Mouse (Mus musculus) erythroblast, embryonic 14.5 days (primary cell): ENCODE data around the gene Slc22a14. TPM values are rescaled to one million over a fixed set of nuclear protein-coding genes. Genes with fewer than 3 reads are reported as not detected.

Experiments used
- H3K27me3 ChIP-seq: 2 replicates; pipeline ENCODE4 v1.6.1; 2012; ENCODE audit warnings: inconsistent platforms; ENCODE audit not compliant: control insufficient read depth
- H3K36me3 ChIP-seq: 2 replicates; pipeline ENCODE4 v1.6.1; 2012; ENCODE audit warnings: mild to moderate bottlenecking, inconsistent platforms; ENCODE audit not compliant: control insufficient read depth
- H3K4me1 ChIP-seq: 2 replicates; pipeline ENCODE4 v1.6.1; 2012; ENCODE audit warnings: inconsistent platforms; ENCODE audit not compliant: control insufficient read depth
- H3K4me3 ChIP-seq: replicated peaks from 2 replicates; pipeline ENCODE3; 2012; ENCODE audit warnings: moderate library complexity, mild to moderate bottlenecking, inconsistent platforms
- H3K9me3 ChIP-seq: 2 replicates; pipeline ENCODE4 v1.6.1; 2012; ENCODE audit warnings: low read length, inconsistent platforms, mixed read lengths; ENCODE audit not compliant: control insufficient read depth
- GATA1 ChIP-seq: IDR thresholded peaks from 2 replicates; pipeline ENCODE4 v1.6.1; 2012; ENCODE audit warnings: low read length, inconsistent platforms, mixed read lengths
- TAL1 ChIP-seq: IDR thresholded peaks from 3 replicates; pipeline ENCODE4 v1.6.1; 2012; ENCODE audit warnings: low read length, inconsistent platforms, mixed read lengths
- polyA plus RNA-seq: library from polyadenylated mRNA; stranded (reverse); fragments of >175 nt; gene quantifications from 2 replicates; pipeline ENCODE4 v1.2.3, GENCODE M21; 2012

Slc22a14 gene
- polyA plus RNA-seq, 1 experiment: not detected

DNA sequence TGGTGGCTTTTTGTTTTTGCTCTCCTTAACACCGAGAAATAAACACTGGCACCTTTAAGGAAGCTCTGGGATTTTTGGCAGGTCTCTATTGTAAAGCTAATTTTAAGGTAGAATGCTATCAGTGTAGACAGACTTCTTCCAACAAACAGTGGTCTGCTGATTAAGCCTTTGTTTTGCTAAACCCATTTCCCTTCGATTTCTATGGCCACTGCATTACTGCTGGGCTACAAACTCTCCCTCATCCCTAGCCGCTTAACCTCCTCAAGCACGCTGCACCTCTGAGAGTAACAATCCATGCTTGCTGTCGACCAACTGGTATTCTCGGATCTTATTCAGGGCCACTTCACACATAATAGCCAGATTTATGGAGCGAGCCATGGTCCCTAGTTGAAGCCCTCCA lies 44.4 kb downstream of the Slc22a14 start:
- H3K4me3 ChIP-seq: peak overlapping the region; percentile 70
- no peaks in the 10 kb centered on the region for H3K27me3 ChIP-seq
- peaks cover 44% of the 10 kb centered on the region for H3K4me1 ChIP-seq
- H3K9me3 ChIP-seq: no peaks in the 10 kb centered on the region
- TF ChIP-seq TAL1 (no peak), GATA1 (no peak)
- H3K36me3 ChIP-seq: peaks cover 8% of the 10 kb centered on the region

DNA sequence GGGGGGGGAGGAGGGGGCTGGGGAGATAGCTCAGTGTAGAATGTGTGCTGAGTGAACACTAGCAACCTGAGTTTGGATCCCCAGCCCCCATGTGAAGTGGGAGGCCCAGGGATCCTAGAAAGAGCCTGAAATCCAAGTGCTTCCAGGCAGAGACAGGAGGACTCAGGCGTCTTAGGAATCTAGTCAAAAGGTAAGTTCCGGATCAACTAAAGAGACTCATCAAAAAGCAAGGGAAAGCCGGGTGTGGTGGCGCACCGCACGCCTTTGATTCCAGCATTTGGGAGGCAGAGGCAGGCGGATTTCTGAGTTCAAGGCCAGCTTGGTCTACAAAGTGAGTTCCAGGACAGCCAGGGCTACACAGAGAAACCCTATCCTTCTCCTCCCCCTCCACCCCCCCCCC lies 44.9 kb downstream of the Slc22a14 start:
- TF ChIP-seq GATA1: no peak
- no peak for TF ChIP-seq TAL1
- Histone ChIP-seq H3K4me3 (peak overlapping the region; percentile 70), H3K4me1 (peaks cover 44% of the 10 kb centered on the region), H3K36me3 (peaks cover 8% of the 10 kb centered on the region), H3K9me3 (no peaks in the 10 kb centered on the region), H3K27me3 (no peaks in the 10 kb centered on the region)

DNA sequence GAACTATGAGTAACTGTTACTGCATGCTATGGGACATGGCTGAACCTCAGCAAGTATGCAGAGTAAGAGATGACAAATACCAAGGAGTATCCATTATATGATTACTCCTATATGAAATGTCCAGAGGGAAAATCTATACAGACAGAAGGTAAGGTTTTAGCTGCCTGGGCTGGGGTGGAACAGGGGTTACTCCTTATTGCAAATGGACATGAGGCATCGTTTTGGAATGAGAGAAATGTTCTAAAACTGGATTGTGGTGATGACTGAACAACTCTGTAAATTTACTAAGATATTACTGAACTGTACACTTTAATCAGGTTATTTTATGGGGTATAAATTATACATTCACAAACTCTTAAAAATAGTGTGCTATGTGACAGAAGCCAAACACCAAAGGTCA lies 46.5 kb downstream of the Slc22a14 start:
- Histone ChIP-seq H3K27me3 (no peaks in the 10 kb centered on the region), H3K4me1 (peaks cover 39% of the 10 kb centered on the region), H3K4me3 (no peak overlapping the region), H3K36me3 (peaks cover 8% of the 10 kb centered on the region), H3K9me3 (no peaks in the 10 kb centered on the region)
- TF ChIP-seq TAL1 (no peak), GATA1 (no peak)

DNA sequence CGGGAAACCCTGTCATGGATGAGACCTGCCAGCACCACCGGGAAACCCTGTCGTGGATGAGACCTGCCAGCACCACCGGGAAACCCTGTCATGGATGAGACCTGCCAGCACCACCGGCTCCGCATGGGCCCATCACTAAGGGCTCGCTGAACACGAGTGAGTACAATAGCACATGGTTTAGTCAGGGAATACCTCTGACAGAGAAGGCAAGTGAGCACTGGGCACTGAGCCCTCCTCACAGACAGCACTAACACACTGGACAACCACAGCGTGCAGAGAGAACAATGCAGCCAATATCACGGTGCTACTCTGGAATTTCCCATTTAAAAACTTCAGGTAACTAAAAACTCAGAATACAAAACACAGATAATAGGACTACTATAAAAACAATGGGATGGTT lies 52.3 kb downstream of the Slc22a14 start:
- Histone ChIP-seq H3K36me3 (peaks cover 4% of the 10 kb centered on the region), H3K9me3 (no peaks in the 10 kb centered on the region), H3K4me3 (no peak overlapping the region), H3K4me1 (peaks cover 5% of the 10 kb centered on the region), H3K27me3 (no peaks in the 10 kb centered on the region)
- TF ChIP-seq TAL1 (no peak), GATA1 (no peak)

DNA sequence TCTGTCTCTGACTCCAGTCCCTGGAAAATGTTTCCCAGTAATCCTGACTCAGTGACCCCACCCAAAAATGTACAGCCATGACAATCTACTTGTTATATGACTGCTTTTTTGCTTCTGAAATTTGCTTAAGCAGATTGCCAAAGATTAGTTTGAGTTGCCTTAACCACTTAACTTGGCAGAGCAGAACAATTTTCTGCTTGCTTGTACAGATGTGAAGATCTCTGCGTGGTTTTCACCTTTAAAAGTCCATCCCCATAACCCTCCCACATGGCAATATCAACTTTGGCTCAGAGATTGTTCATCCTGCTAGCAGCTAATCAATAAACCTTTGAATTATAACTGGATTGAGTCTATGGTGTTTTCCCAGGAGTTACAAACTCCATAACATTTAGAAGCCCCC lies 56.3 kb downstream of the Slc22a14 start:
- H3K27me3 ChIP-seq: no peaks in the 10 kb centered on the region
- H3K36me3 ChIP-seq: peaks cover 11% of the 10 kb centered on the region
- no peak overlapping the region for H3K4me3 ChIP-seq
- no peaks in the 10 kb centered on the region for H3K9me3 ChIP-seq
- peaks cover 4% of the 10 kb centered on the region for H3K4me1 ChIP-seq
- TF ChIP-seq GATA1 (no peak), TAL1 (no peak)

DNA sequence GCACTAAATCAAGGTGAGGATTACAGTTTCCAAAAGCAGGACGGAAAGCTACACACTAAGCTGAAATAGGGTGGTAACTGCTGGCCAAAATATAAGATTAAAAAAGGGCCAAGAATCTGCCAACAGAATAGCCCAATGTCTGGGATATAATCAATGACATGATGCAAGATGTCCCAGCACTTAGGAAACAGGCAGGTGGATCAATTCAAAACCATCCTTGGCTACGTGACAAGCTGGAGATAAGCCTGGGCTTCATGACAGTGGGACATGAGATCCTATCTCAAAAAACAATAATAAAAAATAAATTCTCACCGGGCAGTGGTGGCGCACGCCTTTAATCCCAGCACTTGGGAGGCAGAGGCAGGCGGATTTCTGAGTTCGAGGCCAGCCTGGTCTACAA lies 59.5 kb downstream of the Slc22a14 start:
- Histone ChIP-seq H3K9me3 (no peaks in the 10 kb centered on the region), H3K27me3 (no peaks in the 10 kb centered on the region), H3K36me3 (peaks cover 28% of the 10 kb centered on the region), H3K4me3 (no peak overlapping the region), H3K4me1 (peaks cover 4% of the 10 kb centered on the region)
- TF ChIP-seq GATA1 (no peak), TAL1 (no peak)

DNA sequence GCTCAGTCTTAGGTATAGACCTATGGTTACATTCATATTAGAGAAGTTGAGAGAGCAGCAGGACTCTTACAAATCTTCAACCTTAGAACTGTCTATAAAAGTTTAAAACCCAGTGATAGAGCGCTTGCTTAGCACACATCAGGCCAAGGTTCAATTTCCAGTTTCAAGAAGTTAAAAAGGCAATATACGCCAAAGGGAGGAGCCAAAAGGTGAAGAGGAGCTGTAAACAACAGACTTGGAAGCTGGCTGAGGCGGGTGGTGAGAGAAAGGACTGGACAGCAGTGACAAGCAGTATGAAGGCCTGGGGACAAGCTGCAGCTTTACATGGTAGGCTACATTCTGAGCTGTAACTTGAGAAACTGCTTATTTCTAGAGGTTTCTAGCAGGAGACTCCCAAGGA lies 66.8 kb downstream of the Slc22a14 start:
- H3K9me3 ChIP-seq: no peaks in the 10 kb centered on the region
- H3K4me1 ChIP-seq: peaks cover 2% of the 10 kb centered on the region
- H3K27me3 ChIP-seq: no peaks in the 10 kb centered on the region
- H3K36me3 ChIP-seq: peaks cover 48% of the 10 kb centered on the region
- H3K4me3 ChIP-seq: no peak overlapping the region
- TF ChIP-seq GATA1: no peak

DNA sequence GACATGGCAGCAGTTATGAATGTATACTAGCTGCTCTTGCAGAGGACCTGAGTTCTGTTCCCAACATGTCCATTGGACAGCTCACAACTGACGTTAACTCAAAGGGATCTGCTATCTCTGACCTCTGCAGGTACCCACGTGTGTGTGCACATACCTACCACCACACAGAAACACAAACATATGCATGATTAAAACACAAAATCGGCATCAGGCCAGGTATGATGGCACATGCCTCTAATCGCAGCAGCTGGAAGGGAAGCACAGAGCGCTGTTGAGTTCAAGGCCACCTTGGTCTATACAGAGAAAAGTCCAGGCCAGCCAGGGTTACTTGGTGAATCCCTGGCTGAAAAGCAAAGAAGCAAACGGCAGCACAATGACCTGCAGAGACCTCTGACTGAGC lies 67.7 kb downstream of the Slc22a14 start:
- no peaks in the 10 kb centered on the region for H3K27me3 ChIP-seq
- no peaks in the 10 kb centered on the region for H3K9me3 ChIP-seq
- no peak overlapping the region for H3K4me3 ChIP-seq
- H3K36me3 ChIP-seq: peaks cover 48% of the 10 kb centered on the region
- H3K4me1 ChIP-seq: peaks cover 2% of the 10 kb centered on the region
- TF ChIP-seq TAL1 (no peak), GATA1 (no peak)

DNA sequence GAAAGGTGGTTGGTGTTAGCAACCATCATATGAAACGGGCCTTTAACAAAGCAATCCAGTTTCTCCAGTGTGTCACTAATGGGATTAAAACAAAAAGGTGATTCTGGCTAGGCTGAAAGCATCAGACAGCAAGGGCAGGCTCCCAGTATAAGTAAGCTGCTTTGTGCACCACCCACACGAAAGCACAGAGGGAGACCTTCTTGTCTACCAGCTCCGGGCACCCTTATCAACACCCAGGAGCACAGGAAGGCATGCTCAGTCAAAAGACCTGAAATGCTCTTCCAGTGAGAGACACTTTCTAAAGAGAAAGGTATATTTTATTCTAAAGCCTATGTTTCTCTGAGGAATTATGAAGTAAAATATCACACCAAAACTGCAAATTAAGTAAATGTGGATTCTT lies 74.6 kb downstream of the Slc22a14 start:
- Histone ChIP-seq H3K27me3 (no peaks in the 10 kb centered on the region), H3K9me3 (no peaks in the 10 kb centered on the region), H3K36me3 (peaks cover 41% of the 10 kb centered on the region), H3K4me3 (no peak overlapping the region), H3K4me1 (peaks cover 6% of the 10 kb centered on the region)
- TF ChIP-seq GATA1 (no peak), TAL1 (no peak)

DNA sequence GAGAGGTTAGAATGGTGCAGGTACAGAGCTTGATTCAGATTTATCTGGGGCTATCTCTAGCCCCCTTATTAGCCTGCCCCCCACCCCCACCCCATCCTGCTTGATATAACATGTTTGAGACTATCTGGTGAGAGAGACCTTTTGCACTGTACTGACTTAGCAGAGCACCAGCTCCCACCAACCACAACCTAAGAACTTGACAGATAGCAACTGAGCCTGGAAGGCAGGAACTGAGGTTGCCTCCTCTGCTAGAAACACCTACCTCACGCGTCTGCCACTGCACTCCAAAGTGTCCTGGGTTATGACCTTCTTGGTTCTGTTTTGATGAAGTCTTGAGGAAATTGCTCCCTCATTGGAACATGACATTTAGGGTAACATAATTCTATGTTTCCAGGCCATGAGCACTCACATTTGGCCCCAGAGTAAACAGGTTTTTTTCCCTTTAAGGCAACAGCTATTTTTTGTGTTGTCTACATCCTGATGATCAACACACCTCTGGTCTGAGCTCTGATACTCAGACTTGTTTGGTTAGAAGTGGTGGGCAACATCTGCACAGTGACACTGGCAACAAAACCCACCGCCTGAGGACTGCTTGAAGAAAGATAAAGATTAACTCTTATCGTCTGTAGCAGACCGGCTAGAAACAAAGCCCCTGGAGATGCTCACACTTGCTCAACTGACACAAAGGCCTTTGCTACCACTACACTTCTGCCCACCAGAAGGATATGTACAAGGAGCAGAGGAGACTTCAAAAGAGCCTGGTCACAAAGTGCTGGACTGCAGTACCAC lies 84.3 kb downstream of the Slc22a14 start:
- H3K36me3 ChIP-seq: peaks cover 61% of the 10 kb centered on the region
- no peaks in the 10 kb centered on the region for H3K9me3 ChIP-seq
- no peaks in the 10 kb centered on the region for H3K27me3 ChIP-seq
- TF ChIP-seq TAL1 (no peak), GATA1 (no peak)
- H3K4me3 ChIP-seq: no peak overlapping the region
- peaks cover 14% of the 10 kb centered on the region for H3K4me1 ChIP-seq
